Mouse (Mus musculus) hindbrain, embryonic 16.5 days (tissue): ENCODE data around the gene Amotl1. TPM values are rescaled to one million over a fixed set of nuclear protein-coding genes. Genes with fewer than 3 reads are reported as not detected.
A peak's percentile ranks its signal among the peaks of the same experiment; 100 is the strongest.

Source experiments
- ATAC-seq: fragments of 200-750 bp; cut with Nextera tagmentation; 2 replicates; pipeline ENCODE4 v1.8.0; 2017; ENCODE audit warnings: moderate TSS enrichment, moderate library complexity
- H3K27ac ChIP-seq: fragments of 300-500 bp; sonication (generic); 2 replicates; pipeline ENCODE4 v1.5.1; 2014; ENCODE audit warnings: low read depth, mild to moderate bottlenecking, control low read depth, low read length, moderate library complexity
- H3K27me3 ChIP-seq: fragments of 300-500 bp; sonication (generic); replicated peaks from 2 replicates; pipeline ENCODE4 v1.6.1; 2014; ENCODE audit warnings: low read length; ENCODE audit not compliant: control insufficient read depth, insufficient read depth
- H3K36me3 ChIP-seq: fragments of 300-500 bp; sonication (generic); 2 replicates; pipeline ENCODE4 v1.6.1; 2014; ENCODE audit warnings: mild to moderate bottlenecking, low read length, moderate library complexity, mixed read lengths; ENCODE audit not compliant: control insufficient read depth, insufficient read depth
- H3K4me1 ChIP-seq: fragments of 300-500 bp; sonication (generic); 2 replicates; pipeline ENCODE4 v1.6.1; 2014; ENCODE audit warnings: low read depth, low read length; ENCODE audit not compliant: control insufficient read depth, insufficient read depth
- H3K4me2 ChIP-seq: fragments of 300-500 bp; sonication (generic); 2 replicates; pipeline ENCODE4 v1.6.1; 2014; ENCODE audit warnings: mild to moderate bottlenecking, low read length, control low read depth, moderate library complexity
- H3K4me3 ChIP-seq: fragments of 300-500 bp; sonication (generic); 2 replicates; pipeline ENCODE4 v1.5.1; 2014; ENCODE audit warnings: mild to moderate bottlenecking, low read length, control low read depth, moderate library complexity
- H3K9ac ChIP-seq: fragments of 300-500 bp; sonication (generic); 2 replicates; pipeline ENCODE4 v1.6.1; 2014; ENCODE audit warnings: low read depth, mild to moderate bottlenecking, control low read depth, low read length, moderate library complexity
- H3K9me3 ChIP-seq: fragments of 300-500 bp; sonication (generic); 2 replicates; pipeline ENCODE4 v1.6.1; 2014; ENCODE audit warnings: mild to moderate bottlenecking, low read length, moderate library complexity; ENCODE audit not compliant: control insufficient read depth
- WGBS: fragments of 180-500 bp; shearing (Covaris S2); extraction: QIAGEN DNeasy Blood & Tissue Kit; methylation state at CpG from one replicate; pipeline ENCODE4 v1.1.7; 2014; 5-methylcytosine and 5-hydroxymethylcytosine counted together
- polyA plus RNA-seq: library from polyadenylated mRNA; unstranded; fragments of >200 nt; fragmentation: Nextera tagmentation; extraction: Ambion mirVana; gene quantifications from 2 replicates; pipeline ENCODE4 v1.2.1, GENCODE M21; 2015

Amotl1 gene
- polyA plus RNA-seq, 1 experiment from 2014 or later = 6.6 TPM

DNA sequence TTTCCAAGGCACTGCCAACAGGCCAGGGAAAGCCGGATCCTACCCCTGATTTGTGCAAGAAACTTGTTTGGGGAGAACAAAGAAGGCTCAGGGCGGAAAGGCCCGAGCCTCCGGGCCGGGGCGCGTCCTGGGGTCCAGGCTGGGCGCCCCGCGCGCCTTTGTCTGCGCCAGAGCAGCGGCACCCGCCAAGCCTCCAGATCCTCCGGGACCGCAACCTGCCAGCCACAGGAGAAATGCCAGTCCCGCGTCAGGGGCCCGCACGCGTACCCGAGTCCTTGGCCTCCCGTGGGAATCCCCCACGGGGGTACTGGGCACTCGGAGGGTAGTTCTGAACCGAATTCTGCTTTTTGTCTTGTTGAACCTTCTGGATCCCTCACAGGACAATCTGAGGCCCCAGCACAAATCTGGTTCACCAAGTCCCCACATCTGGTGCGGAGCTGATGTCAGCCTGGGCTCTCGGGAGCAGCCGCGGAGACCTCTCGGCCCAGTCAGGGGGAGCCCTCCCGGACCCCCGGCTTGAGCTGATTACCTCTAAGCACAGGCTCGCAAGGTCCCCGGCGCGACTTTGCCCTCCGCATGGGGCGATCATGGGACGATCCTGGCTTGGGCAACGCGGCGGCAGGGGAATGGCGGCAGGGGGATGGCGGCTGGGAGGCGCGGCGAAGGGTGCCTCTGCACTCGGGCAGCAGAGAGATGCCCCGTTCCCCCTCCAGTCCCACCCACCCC, 30.5 kb downstream of the Amotl1 start:
- peaks cover 30% of the 10 kb centered on the region for H3K4me1 ChIP-seq
- 0% methylated on average over 49 of the region's 50 CpGs for WGBS
- peak overlapping the region; percentile 85 for H3K9ac ChIP-seq

DNA sequence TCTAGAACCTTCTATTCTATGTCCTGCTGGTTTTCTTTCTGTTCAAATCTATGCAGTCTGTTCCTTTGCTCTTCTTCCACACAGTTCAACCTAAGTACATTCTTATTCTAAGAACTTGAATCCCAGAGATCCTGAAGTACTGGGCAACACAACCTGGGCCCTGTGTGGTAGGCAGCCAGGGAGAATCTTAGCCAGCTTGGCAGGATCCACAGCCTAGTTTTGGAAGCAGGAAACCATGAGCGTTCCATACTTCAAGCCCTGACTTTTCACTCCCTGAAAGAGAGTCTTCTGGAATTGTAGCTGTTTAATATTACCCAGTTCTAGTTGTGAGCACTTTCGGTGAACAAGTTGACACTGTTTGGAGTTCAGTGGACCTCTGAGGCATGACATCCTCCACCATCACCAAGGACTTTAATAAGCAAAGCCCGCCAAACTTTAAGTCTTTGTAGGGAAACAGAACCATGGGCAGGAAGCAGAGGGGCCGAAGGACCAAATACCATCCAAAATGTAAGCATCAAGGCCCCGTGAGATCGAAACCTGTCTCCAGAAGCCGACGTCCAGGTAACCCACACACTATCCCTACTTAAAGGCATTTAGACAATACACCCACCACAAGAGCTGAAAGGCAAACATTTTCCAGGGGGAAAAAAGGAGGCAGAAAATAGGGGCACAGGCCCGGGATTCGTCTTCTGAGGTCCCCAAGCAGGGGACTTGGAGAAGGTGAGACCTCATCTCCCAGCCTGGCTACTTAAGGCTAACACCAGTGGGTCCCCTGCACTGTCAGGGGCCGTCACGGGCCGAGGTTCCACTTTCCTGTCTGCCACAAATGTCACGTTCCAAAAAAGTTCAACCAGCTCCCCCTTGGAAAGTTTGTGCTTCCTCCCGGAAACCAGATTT, 31.3 kb downstream of the Amotl1 start:
- no peak for ATAC-seq
- Histone ChIP-seq H3K36me3 (no peaks in the 10 kb centered on the region), H3K9me3 (no peaks in the 10 kb centered on the region), H3K27me3 (no peaks in the 10 kb centered on the region), H3K4me2 (peak overlapping the region; percentile 91), H3K9ac (peak overlapping the region; percentile 85), H3K4me3 (peak overlapping the region; percentile 80), H3K4me1 (peaks cover 32% of the 10 kb centered on the region), H3K27ac (peak overlapping the region; percentile 72)
- WGBS = 9% methylated on average over 15 of the region's 15 CpGs

More for the DNA sequence above, 30.5 kb downstream of the Amotl1 start:
- Histone ChIP-seq H3K4me2 (peak overlapping the region; percentile 91), H3K9me3 (no peaks in the 10 kb centered on the region), H3K27ac (peak overlapping the region; percentile 72), H3K4me3 (peak overlapping the region; percentile 80), H3K27me3 (no peaks in the 10 kb centered on the region), H3K36me3 (no peaks in the 10 kb centered on the region)
- ATAC-seq = peak; percentile 73

DNA sequence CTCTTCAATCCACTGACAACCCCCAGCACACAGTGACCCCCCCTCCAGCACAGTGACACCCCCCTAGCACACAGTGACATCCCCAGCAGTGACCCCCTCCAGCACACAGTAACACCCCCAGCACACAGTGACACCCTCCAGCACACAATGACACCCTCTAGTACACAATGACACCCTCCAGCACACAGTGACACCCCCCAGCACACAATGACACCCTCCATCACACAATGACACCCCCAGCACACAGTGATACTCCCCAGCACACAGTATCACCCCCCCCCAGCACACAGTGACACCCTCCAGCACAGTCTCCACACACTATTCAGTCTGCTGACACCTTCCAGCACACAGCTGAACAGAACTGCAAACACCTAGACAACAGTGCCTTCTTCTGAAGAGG, 32.3 kb downstream of the Amotl1 start:
- H3K27ac ChIP-seq = no peak overlapping the region
- H3K4me3 ChIP-seq = peak overlapping the region; percentile 10
- no peak for ATAC-seq
- H3K9me3 ChIP-seq = no peaks in the 10 kb centered on the region
- H3K4me2 ChIP-seq = peak overlapping the region; percentile 91
- no peaks in the 10 kb centered on the region for H3K27me3 ChIP-seq
- H3K36me3 ChIP-seq = no peaks in the 10 kb centered on the region
- H3K9ac ChIP-seq = peak overlapping the region; percentile 85; the same call in 1 of the 2 replicates
- peaks cover 33% of the 10 kb centered on the region for H3K4me1 ChIP-seq

DNA sequence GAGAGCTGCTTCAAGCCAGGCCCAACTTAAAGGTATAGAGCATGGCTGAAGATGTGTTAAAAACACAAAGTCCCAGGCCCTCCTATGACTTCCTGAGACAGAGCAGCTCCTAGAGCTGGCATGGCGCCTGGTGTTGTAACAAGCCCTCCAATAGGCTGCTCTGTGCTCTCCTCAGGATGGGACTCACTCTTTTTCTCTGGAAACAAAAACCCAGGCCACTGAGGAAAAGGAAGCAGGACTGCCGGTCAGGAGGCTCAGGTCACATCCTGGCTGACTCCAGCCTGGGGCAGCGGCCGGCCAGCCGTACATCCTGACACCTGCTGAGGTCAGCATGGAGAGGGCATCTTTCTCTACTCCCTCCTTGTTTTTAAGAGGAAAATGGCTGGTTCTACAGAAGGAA, 36.3 kb downstream of the Amotl1 start:
- Histone ChIP-seq H3K9ac (no peak overlapping the region), H3K36me3 (no peaks in the 10 kb centered on the region), H3K27me3 (no peaks in the 10 kb centered on the region), H3K9me3 (no peaks in the 10 kb centered on the region), H3K27ac (0 out of 2 replicates have a peak overlapping the region, but pooled peaks have one; percentile 27), H3K4me1 (peaks cover 23% of the 10 kb centered on the region), H3K4me2 (no peak overlapping the region), H3K4me3 (no peak overlapping the region)
- whole genome bisulfite sequencing = 52% methylated on average over 5 of the region's 5 CpGs
- no peak for ATAC-seq

DNA sequence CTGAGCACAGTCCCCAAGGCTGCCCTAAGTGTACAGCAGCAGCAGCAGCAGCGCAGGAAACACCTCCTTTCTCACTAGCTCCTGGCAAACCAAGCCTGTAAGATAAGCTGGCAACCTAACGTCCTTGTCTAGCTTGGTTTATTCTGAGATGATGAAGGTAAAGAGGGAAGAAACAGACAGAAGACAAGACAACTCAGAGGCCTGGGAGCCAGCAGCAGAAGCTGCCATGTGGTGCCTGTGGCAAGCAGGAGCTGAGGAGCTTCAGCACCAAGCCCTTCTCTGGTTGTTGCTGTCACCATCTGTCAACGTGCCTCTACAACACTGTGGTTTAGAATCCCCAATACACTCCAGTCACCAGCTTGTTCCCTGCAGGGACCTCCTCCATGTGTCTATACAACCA, 37.4 kb downstream of the Amotl1 start:
- 62% methylated on average over 3 of the region's 3 CpGs for WGBS
- ATAC-seq = no peak
- Histone ChIP-seq H3K4me1 (peaks cover 12% of the 10 kb centered on the region), H3K36me3 (no peaks in the 10 kb centered on the region), H3K4me3 (no peak overlapping the region), H3K27ac (peak overlapping the region; percentile 18; the same call in 1 of the 2 replicates), H3K27me3 (no peaks in the 10 kb centered on the region), H3K4me2 (no peak overlapping the region), H3K9ac (no peak overlapping the region), H3K9me3 (no peaks in the 10 kb centered on the region)

DNA sequence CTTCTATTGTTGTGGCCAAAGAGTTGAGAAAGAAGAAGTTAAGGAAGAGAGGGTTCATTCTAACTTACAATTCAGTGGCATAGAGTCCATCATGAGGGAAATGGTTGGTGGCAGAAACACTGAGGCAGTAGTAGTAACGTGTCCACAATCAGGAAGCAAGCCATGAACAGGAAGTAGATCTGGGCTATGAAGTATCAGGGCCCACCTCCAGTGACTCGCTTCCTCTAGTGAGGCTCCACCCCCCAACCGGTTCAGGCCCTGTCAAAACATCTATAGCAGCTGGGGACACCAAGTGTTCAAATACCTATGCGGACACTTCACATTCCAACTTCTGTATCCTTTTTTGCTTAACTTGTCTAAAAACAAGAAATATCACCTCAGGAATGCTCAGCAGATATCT, 38.9 kb downstream of the Amotl1 start:
- ATAC-seq = no peak
- no peaks in the 10 kb centered on the region for H3K27me3 ChIP-seq
- H3K4me2 ChIP-seq = no peak overlapping the region
- no peaks in the 10 kb centered on the region for H3K36me3 ChIP-seq
- H3K27ac ChIP-seq = no peak overlapping the region
- 0 out of 2 replicates have a peak, but pooled peaks cover 2% of the 10 kb centered on the region for H3K4me1 ChIP-seq
- no peaks in the 10 kb centered on the region for H3K9me3 ChIP-seq
- WGBS = 98% methylated on average over 4 of the region's 4 CpGs
- H3K4me3 ChIP-seq = no peak overlapping the region
- H3K9ac ChIP-seq = no peak overlapping the region

DNA sequence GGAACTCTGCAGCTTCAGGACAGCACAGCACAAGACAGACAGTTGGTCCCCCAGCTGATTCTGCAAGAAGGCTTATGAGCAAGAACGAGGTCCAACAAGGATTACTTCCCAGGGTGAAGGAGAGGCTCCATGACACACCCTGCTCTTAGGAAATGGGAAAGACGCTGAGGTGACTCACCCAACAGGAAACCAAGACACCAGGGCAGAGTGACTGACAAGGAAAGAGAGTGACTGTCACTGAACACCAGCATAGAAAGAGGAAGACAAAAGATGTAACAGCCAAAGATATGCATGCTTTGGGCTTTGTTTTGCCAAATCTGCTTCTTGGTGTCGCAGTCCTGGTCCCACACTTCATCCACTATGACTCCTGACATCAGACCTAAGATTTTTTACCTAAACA, 40.5 kb downstream of the Amotl1 start:
- ATAC-seq = no peak
- Histone ChIP-seq H3K9ac (no peak overlapping the region), H3K27me3 (no peaks in the 10 kb centered on the region), H3K36me3 (no peaks in the 10 kb centered on the region), H3K27ac (no peak overlapping the region), H3K4me2 (no peak overlapping the region), H3K9me3 (no peaks in the 10 kb centered on the region), H3K4me3 (no peak overlapping the region), H3K4me1 (0 out of 2 replicates have a peak, but pooled peaks cover 2% of the 10 kb centered on the region)
- 81% methylated on average over 3 of the region's 3 CpGs for WGBS

DNA sequence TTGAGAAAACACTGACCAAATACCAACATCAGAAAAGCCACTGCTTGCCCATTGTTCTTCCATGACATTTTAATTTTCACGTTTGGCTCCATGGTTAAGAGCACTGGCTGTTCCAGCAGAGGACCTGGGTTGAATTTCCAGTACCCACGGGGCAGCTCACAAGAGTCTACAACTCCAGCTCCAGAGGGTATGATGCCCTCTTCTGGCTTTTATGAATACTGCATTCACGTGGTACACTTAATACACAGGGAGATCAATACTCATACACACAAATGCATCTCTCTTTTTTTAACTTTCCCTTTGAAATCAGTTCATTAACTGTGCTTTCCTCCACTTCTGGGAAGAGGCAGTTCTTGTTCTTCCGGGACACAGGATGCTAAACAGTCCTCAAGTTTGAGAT, 41.4 kb downstream of the Amotl1 start:
- 0 out of 2 replicates have a peak, but pooled peaks cover under 1% of the 10 kb centered on the region for H3K4me1 ChIP-seq
- WGBS = 79% methylated on average over 4 of the region's 4 CpGs
- no peaks in the 10 kb centered on the region for H3K9me3 ChIP-seq
- H3K27ac ChIP-seq = no peak overlapping the region
- no peak for ATAC-seq
- no peak overlapping the region for H3K9ac ChIP-seq
- H3K36me3 ChIP-seq = no peaks in the 10 kb centered on the region
- no peak overlapping the region for H3K4me2 ChIP-seq
- no peaks in the 10 kb centered on the region for H3K27me3 ChIP-seq
- H3K4me3 ChIP-seq = no peak overlapping the region

DNA sequence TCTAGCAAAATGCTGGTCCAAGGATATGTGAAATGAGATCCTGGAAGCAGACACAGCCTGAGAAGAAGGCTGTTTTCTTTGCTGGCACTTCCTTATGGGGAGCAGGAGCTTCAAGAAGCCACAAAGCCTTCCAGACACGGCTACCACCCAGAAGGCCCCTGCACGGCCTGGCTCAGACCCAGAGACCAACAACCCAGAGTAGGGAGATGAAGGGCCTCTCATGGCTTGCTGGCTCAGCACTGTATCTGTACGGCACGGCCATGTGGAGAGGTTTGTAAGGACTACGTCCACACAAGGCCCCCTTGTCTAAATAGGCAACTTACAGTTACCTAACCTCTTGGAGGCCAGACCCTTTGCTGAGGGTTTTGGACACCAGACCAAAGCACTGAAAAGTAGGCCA, 45.1 kb downstream of the Amotl1 start:
- 89% methylated on average over 5 of the region's 5 CpGs for WGBS
- Histone ChIP-seq H3K4me2 (no peak overlapping the region), H3K27ac (no peak overlapping the region), H3K4me3 (no peak overlapping the region), H3K9me3 (no peaks in the 10 kb centered on the region), H3K27me3 (no peaks in the 10 kb centered on the region), H3K9ac (no peak overlapping the region), H3K36me3 (no peaks in the 10 kb centered on the region; the same call in 1 of the 2 replicates), H3K4me1 (no peaks in the 10 kb centered on the region)
- ATAC-seq = no peak
